Mouse (Mus musculus): ENCODE data around the gene Panx1.

Panx1 gene

DNA sequence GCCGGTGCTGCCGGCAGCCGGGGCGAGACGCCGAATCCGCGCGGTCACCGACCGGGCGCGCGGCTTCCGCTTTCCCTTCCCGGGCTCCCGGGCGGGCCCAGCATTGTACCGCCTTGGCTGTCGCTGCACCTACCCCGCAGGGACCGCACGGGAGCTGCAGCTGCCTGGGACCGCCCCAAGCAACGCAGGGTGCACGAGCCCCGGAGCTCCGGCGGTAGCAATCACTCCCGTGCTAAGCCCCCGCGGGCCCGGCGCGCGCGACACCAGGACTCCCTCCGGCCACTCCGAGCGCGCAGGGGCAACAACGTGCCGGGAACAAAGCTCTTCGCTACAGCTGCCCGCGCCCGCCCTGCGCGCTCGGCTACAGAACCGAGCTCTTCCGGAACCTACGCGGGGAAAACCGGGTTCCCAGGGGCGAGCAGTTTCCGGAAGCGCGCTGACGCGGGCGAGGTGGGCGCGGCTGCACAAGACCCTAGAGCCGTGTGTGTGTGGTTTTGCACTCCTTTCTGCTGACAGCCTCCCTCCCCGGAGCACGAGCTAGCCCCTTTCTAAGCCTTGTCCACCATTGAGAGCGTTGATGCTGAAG is at the start of gene Panx1:
Gene Panx1, minus strand, starts transcription at position 395 of the 586 bp plus-strand sequence.
- peak; percentile 70 for DNase-seq (ENCODE audit: low read depth, low spot score)

DNA sequence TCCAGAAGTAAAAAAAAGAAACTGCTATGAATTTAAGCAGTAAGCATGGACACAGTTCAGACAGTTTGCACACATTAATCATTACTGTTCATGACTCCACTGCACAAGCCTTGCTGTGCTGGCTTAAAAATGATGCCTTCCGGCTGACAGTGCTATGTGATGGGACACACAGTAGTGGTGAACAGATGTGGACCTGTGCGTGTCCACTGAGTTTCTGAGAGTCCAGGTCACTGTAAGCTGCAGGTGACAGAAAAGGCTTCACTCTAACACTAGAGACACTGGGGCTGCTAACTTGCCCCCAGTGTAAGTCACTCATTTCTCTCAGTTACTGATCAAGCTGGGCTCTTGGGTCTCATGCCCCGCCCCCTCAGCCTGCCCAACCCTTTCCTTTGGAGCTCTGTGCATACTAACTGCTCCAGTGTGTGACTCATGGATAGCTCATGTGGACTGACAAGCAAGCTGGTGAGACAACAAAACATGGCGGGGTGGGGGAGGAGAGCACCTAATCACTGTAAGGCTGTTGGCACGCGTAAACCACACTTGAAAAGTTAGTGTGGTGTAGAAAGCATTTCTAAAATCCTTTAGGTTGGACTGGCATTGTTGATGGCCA is 23.5 kb upstream of the Panx1 start:
- no peak for DNase-seq (ENCODE audit: low read depth, low spot score)

DNA sequence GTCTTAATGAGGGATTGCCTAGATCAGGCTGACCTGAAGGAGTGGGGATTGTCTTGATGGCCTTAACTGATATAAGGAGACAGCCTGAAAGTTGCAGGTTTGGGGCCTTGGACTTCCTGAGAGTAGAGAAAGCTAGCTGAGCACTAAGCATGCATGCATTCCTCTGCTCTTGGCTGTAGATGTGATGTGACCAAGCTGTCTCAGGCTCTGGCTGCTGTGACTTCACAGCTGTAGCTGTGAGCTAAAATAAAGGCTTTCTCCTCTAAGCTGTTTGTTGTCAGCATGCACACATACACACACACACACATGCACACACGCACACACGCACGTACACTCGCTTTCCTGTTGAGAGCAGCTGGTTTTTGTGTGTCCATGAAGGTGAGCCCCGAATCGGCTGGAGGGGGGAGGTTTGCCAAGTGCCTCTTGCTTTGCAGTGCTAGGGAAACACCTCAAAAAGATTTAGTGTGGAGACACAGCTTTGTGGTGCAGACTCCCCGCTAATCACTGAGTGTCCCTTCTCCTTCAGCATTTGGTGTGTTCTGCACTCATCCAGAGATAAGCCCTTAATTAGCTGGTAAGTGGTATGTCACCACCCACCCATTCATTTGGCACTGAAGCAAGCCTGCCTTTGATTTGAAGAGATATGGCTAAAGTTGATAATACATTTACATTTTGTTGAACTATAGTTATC is 22.9 kb upstream of the Panx1 start:
- DNase-seq (ENCODE audit: low read depth, low spot score): no peak

DNA sequence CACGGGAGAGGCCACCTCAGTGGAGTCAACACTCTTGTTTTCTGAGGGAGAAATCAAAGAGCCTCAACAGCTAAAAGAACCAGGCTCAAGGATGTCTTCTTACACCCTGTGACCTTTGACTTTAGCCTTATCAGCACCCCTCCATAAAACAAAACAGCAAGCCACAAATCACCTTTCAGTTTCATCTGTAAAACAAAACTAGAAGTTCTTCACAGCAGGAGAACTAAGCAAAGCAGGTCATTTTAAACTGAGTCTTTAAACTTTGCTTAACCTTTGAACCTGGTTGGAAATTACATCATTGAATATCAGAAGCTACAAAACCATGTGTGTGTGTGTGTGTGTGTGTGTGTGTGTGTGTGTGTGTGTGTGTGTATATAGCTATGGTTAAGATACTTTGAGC is 18.9 kb upstream of the Panx1 start:
- DNase-seq (ENCODE audit: low read depth, low spot score): no peak

DNA sequence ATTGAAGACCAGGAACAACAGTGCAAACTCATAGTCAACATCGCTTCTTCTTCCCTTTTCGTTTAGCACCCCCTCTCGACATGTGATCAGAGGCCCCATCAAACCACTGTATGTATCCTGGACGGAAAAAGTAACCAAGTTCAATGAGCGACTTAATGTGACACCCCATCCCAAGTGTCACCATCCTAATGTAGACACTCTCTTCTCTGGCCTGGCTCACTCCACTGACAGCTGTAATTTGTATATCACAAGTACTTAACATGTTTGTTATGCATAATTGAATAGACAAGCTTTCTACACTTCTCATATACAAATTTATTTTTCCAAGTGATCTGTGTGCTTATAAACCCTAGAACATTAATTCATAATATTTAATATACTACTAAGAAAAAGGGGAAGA is 15.6 kb upstream of the Panx1 start:
- no peak for DNase-seq (ENCODE audit: low read depth, low spot score)

DNA sequence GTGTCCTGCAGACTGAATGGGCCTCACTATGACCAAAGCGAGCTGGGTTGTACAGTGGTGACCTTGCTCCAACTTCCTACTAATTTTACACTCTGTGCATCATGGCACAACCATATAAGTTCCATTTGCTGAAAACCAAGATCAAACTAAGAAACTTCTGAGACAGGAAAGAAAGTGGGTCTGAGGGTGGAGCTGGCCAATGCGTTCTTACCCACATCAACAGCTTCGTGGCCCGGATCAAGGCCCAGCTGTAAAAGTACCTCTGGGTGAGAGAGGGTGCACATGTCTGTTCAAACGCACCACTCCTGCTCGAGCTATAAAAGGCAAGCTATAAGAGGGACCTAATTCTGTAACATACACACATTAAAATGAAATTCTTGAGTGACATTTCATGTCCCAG is 14.7 kb upstream of the Panx1 start:
- no peak for DNase-seq (ENCODE audit: low read depth, low spot score)

DNA sequence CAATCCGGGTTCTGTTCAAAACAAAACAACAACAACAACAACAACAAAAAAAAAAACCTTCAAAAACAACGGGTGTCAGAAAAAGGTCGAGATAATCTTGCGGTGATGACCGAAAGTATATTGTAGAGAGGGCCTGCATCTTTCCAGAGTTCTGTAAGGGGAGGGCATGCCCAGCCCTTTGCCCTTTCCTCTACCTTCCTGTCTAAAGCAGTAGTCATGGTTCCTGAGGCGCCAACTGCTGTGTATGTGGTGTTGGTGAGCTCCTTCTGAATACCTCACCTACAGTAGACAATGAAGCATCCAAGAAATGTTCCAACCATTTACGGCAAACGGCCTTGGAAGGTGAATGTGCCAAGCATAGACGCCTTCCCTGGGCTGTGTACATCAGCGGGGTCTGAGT is 462 bp upstream of the Panx1 start:
- no peak for DNase-seq (ENCODE audit: low read depth, low spot score)

DNA sequence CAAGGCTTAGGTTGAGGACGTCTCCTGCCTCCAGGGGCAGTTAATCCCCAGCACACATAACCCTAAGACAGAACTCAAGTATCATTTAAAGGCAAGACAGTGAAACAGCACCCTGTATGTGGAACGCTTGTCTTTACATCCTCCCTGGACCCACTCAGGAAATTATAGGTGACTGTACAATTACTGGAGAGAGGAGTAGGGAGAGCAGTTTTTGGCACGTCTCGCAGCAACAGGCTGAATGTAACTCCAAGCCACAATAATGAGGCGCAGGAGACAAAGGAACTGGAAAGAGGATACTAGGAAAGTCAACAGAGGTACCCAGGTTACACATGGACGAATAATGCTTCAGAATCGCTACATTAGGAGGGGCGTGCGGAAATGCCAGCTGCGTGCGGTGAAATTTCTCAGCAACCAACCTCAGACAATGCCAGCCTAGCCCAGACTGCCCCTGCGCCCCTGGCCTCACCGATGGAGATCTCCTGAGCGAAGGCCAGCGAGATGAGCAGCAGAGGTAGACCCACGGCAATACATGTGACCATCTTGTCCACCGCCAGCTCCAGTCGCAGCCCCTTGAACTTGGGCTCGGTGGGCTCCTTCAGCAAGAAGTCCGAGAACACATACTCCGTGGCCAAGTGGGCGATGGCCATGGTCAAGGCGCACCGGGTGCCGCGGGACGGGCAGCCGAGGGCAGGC is 741 bp downstream of the Panx1 start:
- no peak for DNase-seq (ENCODE audit: low read depth, low spot score)

DNA sequence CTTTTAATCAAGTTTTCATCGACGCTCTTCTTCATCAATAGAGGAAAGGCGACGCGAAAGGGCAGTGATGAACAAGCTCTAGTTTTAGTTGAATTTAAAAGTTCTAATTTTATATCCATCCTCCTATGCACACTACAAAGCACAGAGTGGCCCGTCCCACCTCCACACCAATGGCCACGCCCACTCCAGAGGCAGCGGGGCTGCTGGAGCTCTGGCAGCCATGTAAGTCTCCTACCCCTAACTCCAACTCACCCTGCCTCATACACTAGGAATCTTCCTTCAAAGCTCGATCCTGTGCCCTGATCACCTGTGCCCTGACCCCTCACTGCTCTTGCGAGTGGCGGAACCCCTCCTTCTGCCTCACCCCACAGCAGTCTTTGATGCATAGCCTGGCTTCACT is 3.7 kb downstream of the Panx1 start:
- no peak for DNase-seq (ENCODE audit: low read depth, low spot score)

DNA sequence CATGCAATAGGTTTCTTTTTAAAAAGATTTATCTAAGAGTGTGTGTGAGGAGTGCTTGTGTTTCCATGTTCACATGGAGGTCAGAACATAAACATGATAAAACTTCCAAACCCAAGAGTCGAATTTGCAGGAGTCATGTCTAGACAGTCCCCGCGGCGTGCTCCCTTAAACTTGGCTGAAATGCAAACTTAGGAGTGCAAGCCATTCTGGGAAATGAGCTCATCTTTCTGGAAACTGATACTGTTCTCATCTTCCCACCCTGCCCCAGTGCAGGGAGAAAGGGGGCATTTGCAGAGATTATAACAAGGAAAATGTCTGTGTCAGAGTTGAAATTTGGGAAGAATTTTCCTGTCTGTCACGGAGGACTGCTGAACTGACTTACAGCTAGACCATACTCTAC is 5.4 kb downstream of the Panx1 start:
- no peak for DNase-seq (ENCODE audit: low read depth, low spot score)

DNA sequence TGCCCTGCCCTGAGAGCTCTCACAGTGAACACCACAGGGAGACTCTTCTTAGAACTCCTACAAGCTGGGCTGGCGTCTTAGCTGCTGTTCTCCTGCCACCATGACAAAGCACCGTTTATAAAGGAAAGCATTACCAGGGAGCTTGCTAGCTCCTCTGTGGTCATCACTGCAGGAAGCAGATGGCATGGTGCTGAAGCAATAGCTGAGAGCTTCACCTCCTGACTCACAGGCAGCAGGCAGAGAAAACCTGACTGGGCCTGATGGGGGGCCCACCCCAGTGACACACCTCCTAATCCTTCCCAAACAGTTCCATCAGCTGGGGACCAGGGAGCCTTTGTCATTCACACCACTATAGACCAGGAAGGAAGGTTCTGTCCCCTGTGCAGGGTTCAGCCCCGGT is 7.6 kb downstream of the Panx1 start:
- DNase-seq (ENCODE audit: low read depth, low spot score): no peak

DNA sequence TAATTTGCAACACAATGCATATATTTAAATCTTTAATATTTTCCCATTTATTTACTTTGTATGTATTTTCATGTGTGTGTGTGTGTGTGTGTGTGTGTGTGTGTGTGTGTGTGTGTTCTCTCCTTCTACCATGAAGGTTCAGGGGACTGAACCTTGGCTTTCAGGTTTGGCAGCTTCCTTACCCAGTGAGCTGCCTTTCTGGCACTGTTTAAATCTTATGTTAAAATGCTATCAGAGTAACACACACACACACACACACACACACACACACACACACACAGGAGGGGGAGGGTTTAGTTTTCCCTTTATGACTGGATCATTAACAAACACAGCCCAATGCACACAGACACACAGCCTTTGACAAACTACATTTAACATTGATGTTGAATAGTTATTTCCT is 8.0 kb downstream of the Panx1 start:
- no peak for DNase-seq (ENCODE audit: low read depth, low spot score)

DNA sequence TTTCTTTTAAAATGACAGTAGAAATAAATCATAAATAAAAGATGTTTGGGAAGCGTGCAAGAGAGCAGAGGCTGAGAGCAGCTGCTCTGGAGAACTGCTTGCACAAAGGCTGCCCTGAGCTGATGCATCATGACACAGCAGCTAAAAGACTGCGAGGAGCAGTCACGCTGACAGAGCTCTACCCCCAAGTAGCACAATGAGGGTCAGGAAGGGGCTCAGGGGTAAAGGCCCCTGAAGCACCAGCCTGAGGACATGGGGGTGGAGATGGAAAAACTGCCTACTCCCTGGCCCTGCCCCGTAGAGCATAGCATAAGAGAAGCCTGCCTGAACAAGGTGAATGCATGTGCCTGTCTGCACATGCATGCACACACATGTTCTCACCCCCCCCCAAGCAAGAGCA is 8.5 kb downstream of the Panx1 start:
- DNase-seq (ENCODE audit: low read depth, low spot score): no peak

DNA sequence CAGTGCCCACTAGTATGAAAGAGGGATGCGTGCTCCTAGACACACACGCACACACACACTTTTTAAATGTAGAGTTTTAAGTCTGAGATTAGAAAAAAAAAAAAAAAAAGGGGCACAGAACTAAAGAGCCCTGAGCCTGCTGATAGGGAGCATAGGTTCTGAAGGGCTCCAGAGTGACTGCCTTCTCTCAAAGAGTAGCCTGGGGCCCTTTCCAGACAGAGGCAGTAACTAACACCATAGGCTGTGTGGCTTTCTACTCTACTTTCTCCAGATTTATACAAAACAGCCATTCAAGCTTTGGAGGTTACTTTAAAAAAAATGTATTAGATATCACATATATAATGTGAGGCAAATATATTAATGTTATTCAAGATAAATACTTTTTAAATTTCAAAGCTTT is 8.9 kb downstream of the Panx1 start:
- DNase-seq (ENCODE audit: low read depth, low spot score): no peak

DNA sequence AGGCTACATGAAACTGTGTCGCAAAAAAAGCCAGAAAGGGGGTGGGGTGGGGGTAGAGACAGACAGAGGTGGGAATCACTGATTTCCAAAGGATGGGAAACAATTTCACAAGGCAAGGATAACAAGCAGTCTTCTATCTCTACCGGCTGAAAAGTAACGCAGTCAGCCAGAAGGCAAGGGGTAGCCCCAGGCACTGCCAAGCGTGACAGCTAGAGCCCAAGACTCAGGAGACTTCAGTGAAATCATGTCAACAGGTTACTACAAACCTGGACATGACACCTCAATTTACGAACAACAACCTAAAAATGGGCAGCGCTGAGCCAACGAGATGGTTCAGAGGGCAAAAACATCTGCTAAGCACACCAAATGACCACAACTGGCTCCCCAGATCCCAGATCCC is 9.3 kb downstream of the Panx1 start:
- DNase-seq (ENCODE audit: low read depth, low spot score): no peak

DNA sequence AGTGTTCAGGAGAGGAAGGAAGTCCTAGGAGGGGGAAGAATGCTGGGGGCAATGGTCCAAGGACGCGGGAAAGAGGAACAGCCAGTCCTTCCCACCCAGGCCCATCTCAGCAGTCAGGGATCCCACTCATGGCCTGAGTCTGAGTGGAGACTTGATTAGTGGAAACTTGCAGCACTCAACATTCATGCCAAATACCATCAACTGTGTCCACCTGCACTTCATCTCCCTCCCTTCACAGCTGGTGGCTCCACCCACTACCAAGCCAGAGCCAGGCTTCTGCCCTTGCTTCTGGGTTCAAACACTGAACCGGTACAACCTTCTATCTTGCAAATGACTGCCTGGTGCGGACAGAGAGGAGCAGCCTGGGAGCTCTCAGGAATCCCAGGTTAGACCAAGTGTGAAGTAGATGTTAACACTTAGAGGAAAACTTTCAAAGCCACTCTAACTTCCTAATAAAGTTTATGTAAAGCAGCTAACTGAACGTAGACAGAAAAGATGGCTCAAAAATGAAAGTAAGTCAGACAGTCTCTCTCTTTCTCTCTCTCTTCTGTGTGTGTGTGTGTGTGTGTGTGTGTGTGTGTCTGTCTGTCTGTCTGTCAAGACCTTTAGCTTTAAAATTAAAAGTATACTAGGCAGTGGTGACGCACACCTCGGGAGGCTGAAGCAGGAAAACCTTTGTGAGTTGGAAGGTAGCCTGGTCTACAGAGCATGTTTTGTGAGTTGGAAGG is 10.6 kb downstream of the Panx1 start:
- no peak for DNase-seq (ENCODE audit: low read depth, low spot score)

DNA sequence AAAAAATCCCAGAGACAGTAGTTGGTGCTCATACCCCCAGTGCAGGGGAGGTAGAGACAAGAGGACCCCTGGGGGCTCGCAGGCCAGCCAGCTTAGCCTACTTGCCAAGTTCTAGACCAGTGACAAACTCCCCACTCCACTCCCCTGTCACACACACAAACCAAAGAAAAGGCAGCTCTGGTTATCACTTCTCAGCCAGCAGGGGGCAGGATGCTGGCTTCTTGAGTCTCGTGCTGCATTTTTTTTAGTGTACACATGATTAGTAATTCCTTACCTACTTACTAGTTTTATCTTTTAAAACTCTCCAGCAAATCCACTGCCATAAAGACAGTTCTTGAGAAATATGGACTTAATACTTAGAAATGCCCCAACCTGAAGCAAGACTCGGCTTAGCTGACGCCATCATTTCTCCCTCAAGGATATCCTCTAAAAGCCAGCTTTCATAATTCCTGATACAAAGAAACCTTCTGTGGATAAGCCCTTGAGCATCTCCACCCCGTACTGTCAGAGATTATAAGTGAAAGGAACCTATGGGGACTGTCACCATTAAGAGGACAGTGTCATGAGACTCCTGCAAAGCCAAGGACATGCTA is 11.6 kb downstream of the Panx1 start:
- DNase-seq (ENCODE audit: low read depth, low spot score): no peak

DNA sequence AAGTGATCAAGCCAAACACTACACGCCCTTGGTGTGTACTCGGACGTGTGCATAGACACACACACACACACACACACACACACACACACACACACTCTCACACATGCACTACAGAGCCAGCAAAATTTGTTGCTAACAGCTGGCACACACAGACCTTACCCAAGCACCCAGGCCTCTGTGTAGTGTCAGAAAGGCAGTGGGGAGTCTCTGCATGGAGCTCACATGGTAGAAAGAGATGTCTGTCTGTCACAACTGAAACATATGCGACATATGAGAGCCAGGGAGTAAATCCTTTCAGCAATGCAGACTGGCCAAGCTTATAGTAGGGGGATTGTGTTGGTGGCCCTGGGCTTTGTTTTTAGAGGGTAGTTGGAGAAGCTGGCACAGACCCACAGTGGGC is 12.5 kb downstream of the Panx1 start:
- DNase-seq (ENCODE audit: low read depth, low spot score): no peak

DNA sequence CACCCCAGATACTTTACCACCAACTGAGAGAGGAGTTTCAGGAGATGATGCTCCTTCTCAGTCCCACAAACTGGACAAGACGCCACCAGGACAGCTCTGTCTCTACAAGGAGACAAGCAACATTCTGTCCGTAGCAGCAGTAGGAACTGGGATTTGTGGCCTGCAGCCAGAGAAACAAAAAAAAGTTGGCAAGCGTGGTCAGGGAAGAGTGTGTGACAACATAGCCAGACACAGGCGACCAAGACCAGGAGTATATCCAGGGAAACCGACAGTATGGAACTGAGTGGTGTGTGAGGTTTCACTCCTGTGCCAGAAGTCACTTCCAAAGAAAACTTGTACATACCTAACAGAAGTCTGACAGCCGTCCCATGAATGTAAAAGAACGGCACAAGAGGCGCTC is 14.5 kb downstream of the Panx1 start:
- no peak for DNase-seq (ENCODE audit: low read depth, low spot score)

DNA sequence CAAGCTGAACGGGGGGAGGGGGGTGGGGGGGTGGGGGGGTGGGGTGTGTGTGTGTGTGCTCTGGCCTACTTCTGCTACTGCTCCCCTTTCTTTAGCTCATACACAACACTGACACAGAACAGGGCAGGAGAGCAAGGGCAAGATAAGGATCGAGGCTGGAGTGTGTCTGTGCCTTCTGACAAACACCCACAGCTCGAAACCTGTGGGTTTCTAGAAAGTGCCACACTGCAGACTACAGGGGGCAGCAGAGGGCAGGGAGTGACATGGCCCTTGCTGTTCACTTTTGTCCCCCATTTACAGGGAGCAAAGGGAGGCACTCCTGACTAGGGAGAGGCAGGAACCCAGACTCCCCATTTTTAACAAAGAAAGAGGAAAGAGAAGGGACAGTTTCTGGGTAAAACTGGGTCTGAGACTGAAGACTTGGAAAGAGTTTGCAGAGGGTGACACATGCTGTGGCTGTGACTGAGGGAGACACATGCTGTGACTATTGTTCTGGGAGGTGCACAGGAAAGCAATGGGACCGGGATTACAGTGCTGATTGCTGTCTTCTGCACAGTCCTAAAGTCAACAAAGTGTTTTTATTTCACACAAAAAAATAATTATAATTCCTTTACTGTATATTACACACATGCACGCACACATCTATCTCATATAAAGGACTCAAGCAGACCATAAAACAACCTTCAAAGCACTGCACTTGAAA is 16.1 kb downstream of the Panx1 start:
- no peak for DNase-seq (ENCODE audit: low read depth, low spot score)

DNA sequence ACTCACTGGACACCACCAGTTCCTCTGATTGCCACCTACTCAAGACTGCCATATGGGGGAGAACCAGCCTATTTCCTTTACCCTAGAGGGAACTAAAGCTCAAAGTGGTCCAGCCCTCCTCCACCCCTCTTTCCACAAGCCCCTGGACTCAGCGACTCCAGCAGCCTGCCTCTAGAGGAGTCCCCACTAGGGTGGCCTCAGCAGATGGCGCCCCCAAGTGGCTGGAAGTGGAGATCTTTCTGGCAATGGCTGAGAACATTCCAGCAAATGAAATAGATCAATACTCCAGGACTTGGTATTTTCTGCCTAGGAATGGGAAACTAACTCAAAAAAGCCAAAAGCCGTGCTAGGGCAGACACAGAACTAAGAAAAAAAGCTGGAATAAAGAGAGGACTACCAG is 17.6 kb downstream of the Panx1 start:
- DNase-seq (ENCODE audit: low read depth, low spot score): no peak

Data from embryo, embryonic 11.5 days (tissue).